Mouse (Mus musculus) adrenal gland, adult (tissue): ENCODE data around the gene Ccsap.
"Not testable (repeated sequence)": the region's sequence is repeated elsewhere in the genome, so short reads cannot be mapped to it uniquely, and the experiment has no call there.

Source experiments
- DNase-seq, 2 experiments: peaks; one replicate each; pipeline ENCODE4 v3.0.0; 2022 to 2023; ENCODE audit warnings: low spot score in 1 of 2; ENCODE audit not compliant: inconsistent age in 2 of 2

The Ccsap gene

DNA sequence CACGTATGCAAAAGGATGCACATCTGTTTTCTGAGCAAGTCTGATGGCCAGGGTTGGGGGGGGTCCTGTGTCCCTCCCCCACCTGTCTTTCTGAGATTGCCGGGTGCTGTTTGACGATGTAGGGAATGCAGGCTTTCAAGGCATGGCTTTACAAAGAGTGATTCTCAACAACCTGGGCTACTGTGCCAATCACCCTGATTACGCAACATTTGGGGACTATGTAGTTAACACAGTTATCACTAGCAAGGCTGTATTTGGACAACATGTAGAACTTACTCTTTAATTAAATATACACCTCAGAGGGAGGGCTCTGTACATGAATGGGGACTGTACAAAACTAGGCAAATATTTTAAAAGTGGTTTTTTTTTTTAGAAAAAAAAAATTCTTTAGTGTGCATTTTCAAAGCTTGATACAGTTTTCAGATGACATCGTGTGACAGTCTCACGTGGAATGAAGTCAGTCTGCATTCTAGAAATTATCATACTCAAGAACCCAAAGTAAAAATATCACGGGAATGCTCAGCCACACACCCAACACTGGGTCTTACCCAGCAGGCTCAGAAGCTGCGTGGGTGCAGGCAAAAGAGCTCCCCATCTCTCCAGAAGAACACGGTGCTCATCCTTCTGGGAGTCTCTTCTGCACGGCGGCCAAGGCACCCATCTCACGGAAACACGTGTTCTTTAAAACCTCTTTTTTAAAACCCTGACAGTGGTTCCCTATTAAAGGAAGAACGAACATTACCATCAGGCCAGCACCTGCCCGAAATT is 19.2 kb downstream of the Ccsap start:
- no peak for DNase-seq

GRCm38 (mm10) chr8:123838496-123838895 is 21.5 kb downstream of the Ccsap start:
- DNase-seq = no peak

- DNase-seq = no peak
Observed at GRCm38 (mm10) chr8:123836354-123836753, 23.7 kb downstream of the Ccsap start.

DNA sequence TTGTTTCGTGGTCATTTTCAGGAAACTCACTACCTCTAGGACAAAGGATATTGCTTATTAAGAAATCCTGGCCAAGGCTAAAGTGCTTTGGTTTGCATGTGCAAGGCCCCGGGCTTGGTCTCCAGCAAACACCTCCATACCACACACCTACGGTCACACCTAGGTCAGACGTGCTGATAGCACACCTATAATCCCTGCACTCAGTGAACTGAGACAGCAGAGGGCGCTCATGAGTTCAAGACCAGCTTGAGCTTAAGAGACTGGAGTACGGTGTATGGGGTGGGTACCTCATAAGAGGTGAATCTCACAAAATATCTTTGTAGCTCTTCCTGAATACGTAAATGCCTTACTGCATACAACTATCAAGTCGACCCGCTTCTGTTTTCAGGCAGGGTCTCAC is 24.6 kb downstream of the Ccsap start:
- peak; percentile 32 to 78 for DNase-seq

- DNase-seq = peak; percentile 63 to 87
Observed at GRCm38 (mm10) chr8:123832757-123833156, 27.3 kb downstream of the Ccsap start.

GRCm38 (mm10) chr8:123827523-123827922 is 32.5 kb downstream of the Ccsap start:
- DNase-seq = no peak

DNA sequence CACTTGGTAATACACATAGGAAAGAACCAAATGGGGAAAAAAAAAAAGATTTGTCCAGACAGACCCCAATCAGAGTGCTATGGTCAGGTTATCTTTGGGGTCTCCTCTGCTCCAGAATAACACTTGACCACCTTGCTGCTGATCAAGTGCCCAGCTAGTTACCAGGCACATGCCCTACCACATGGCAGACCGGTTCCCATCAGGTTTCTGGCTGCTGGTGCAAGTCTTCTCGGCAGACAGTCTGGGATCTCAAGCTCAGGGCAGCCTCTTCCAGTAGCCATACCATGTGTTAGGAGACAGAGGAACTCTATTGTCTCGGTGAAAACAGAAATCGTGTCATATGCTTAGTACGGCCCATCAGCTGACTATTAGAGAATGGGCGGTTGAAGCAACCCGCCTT is 33.3 kb downstream of the Ccsap start:
- DNase-seq = no peak

DNA sequence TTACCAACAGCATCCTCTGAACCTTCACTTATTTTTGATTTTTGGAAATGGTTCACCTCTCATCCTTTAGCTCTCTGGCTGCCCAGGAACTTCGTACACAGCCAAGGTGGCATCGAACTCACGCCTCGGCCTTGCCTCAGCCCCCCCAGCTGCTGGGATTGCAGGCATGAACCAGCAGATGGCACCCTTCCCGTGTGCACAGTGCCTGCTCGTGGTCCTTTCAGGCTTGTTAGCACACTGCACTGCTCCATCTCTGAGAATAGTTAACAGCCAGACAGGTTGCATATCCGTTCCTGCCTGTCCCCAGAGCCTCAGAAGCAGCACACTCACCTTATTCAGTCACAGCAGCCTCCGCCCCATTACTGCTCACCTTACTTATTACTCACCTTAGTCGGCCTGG is 34.0 kb downstream of the Ccsap start:
- DNase-seq = no peak

DNA sequence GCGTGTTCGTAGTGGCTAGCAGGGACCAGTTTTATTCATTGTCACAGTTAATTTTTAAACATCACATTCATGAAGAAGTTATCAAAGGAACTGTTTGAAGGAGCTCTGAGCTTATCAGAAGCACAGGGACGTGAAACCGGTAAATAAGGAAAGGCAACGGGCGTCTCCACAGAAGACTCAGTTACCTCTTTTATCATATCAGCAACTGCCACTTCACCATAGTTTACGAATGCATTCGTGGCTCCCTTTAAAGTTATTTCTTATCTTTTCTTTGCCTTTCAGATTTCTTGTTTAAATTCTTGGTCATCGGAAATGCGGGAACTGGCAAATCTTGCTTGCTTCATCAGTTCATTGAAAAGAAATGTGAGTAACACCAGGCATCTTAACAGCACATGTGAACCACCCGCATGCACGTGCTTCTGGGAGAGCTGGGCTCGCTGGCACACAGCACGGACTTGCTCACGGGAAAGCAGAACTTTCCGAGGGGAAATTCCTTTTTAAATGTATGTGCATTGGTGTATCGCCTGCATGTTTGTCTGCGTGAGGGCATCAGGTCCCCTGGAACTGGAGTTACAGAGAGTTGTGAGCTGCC is 36.4 kb downstream of the Ccsap start:
- DNase-seq = no peak

DNA sequence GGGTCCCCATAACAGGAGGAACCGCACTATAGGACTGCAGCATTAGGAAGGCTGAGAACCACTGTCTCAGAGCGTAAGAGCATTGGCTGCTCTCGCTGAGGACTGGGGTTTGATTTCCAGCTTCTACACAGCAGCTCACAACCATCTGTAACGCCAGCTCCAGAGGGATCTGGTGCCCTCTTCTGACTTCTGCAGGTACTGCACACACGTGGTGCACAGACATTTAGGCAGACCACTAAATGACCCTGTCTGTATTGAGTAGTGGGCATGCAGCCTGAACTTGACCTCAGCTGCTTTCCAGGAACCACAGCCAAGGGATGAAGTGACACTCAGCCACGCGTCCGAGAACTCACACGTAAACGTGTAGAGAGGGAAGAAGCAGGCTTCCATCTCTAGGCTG is 36.9 kb downstream of the Ccsap start:
- no peak for DNase-seq

GRCm38 (mm10) chr8:123820780-123821179 is 39.2 kb downstream of the Ccsap start:
- no peak for DNase-seq

DNA sequence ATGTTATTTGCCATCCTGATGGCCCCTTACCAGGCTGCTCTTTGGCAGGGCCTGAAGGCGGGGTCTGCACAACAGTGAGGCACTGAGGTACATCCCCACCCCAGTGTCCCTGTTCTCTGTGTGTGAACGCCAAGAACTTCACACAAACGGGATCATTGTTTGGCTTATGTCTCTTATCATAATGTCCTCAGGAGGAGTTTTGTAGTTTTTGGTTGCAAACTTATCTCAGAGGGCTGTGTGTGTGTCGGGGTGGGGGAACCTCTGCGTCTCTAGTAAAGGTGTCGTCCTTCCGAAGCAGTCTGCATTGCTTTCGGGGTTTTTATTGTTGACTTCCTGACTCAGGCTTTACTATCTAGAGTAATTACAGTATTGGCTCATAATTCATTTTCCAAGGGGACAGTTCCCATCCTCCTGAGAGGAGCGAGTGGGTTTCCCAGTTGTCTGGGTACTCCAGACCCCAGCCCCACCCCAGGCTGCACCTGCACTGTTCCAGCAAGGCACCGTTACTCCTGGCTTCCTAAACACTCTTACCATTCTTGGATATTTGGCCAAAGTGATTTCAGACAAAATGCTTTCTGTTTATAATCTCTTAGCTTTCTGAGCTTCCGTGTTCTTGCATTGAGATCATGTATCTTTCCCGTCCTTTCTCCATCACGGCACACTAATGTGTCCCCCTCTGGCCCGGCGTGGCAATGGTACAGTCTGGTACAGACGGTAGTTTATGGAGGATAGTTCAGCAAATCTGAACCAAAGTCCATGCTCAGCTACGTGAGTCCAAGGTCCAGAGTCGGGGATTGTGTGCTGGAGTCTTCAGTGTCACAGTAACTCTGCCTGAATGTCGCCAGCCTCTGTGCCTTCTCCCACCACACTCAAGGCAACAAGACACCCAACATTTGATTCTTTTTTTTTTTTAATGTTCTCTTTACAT is 40.1 kb downstream of the Ccsap start:
- no peak for DNase-seq

DNA sequence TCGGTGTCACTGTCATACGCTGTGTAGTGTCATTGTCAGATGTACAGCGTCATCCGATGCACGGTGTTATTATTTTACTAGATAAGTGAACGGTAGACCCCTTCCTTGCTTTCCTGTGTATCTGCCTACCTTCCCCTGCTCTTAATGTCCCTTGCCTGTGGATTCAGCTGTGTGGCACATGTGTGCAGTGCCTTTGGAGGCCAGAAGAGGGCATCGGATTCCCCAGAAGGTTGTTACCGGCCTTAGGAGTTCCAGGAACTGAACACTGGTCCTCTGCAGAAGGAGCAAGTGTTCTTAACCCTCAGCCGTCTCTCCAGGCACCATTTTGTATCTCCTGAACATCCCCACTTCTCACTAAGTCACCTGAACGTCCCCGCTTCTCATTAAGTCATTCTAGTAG is 42.3 kb downstream of the Ccsap start:
- no peak for DNase-seq

- no peak for DNase-seq
Observed at GRCm38 (mm10) chr8:123816939-123817338, 43.1 kb downstream of the Ccsap start.

DNA sequence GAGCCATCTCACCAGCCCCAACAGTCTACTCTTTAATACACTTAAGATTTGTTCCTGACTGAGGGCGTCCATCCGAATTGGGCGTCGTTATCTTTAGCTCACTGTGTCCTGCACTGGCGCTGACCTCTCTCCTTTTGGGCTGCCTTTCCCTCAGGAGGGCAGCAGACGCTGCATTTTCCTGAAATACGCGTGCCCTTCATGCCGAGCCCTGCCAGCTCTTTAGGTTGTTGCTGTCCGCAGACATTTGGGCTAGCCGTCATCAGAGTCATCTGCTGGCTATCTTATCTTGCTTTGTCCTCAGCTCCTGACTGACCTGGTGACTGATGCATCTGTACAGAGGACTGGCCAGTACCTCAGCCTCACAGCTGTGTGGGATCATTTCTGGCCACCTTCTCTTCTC is 44.7 kb downstream of the Ccsap start:
- DNase-seq = no peak

GRCm38 (mm10) chr8:123813892-123814266 is 46.1 kb downstream of the Ccsap start:
- DNase-seq = no peak

GRCm38 (mm10) chr8:123813173-123813891 is 46.7 kb downstream of the Ccsap start:
- peak in 1 of 2 experiments; percentile 61 for DNase-seq

DNA sequence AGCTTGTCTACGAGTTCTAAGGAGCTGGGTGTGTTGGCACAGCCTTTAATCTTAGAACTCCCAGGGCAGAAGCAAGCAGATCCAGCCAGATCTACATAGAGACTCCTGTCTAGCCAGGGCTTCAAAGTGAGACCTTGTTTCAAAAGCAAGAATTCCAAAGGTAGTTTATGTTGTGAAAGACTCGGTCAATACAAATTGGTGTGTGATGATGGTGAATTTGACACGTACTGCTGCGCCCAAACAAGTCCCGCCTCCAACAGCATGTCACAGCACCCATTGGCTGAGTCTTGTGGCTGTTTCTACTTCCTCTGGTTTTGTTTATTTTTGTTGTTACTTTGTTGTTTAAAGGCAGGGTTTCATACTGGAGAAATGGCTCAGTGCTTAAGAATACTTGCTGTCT is 47.8 kb downstream of the Ccsap start:
- DNase-seq = no peak

GRCm38 (mm10) chr8:123809342-123809741 is 50.7 kb downstream of the Ccsap start:
- not testable (repeated sequence) for DNase-seq

- DNase-seq = no peak
Observed at GRCm38 (mm10) chr8:123808671-123809070, 51.3 kb downstream of the Ccsap start.
